Mouse (Mus musculus) CD4-positive, CD25-positive, alpha-beta regulatory T cell, adult 2 months (primary cell): ENCODE data around the gene Lrrc4.

Experiments
- DNase-seq: peaks from one replicate; pipeline ENCODE4 v3.0.0-alpha.2; 2012; ENCODE audit warnings: low read depth, low spot score

Lrrc4 gene

GRCm38 (mm10) chr6:28674686-28675085, 156.9 kb downstream of the Lrrc4 start:
- DNase-seq: no peak

- no peak for DNase-seq
Measured at GRCm38 (mm10) chr6:28672388-28672787, 159.2 kb downstream of the Lrrc4 start.

GRCm38 (mm10) chr6:28669251-28669650, 162.3 kb downstream of the Lrrc4 start:
- DNase-seq: no peak

- DNase-seq: no peak
Measured at GRCm38 (mm10) chr6:28667586-28667985, 164.0 kb downstream of the Lrrc4 start.

GRCm38 (mm10) chr6:28664716-28665115, 166.8 kb downstream of the Lrrc4 start:
- DNase-seq: no peak

GRCm38 (mm10) chr6:28663670-28664069, 167.9 kb downstream of the Lrrc4 start:
- DNase-seq: no peak

- DNase-seq: no peak
Measured at GRCm38 (mm10) chr6:28663004-28663403, 168.5 kb downstream of the Lrrc4 start.

GRCm38 (mm10) chr6:28656511-28656910, 175.0 kb downstream of the Lrrc4 start:
- DNase-seq: no peak

GRCm38 (mm10) chr6:28645231-28645630, 186.3 kb downstream of the Lrrc4 start:
- DNase-seq: no peak

- no peak for DNase-seq
Measured at GRCm38 (mm10) chr6:28642909-28643308, 188.6 kb downstream of the Lrrc4 start.

- DNase-seq: no peak
Measured at GRCm38 (mm10) chr6:28640088-28640487, 191.5 kb downstream of the Lrrc4 start.

GRCm38 (mm10) chr6:28635531-28636348, 195.8 kb downstream of the Lrrc4 start:
- DNase-seq: no peak

GRCm38 (mm10) chr6:28635092-28635491, 196.5 kb downstream of the Lrrc4 start:
- DNase-seq: no peak

- DNase-seq: no peak
Measured at GRCm38 (mm10) chr6:28633656-28634055, 197.9 kb downstream of the Lrrc4 start.

GRCm38 (mm10) chr6:28633120-28633519, 198.4 kb downstream of the Lrrc4 start:
- no peak for DNase-seq

- DNase-seq: no peak
Measured at GRCm38 (mm10) chr6:28630926-28631325, 200.6 kb downstream of the Lrrc4 start.

- DNase-seq: no peak
Measured at GRCm38 (mm10) chr6:28629866-28630265, 201.7 kb downstream of the Lrrc4 start.

- no peak for DNase-seq
Measured at GRCm38 (mm10) chr6:28628408-28628807, 203.1 kb downstream of the Lrrc4 start.

GRCm38 (mm10) chr6:28622963-28623362, 208.6 kb downstream of the Lrrc4 start:
- no peak for DNase-seq

- no peak for DNase-seq
Measured at GRCm38 (mm10) chr6:28622522-28622921, 209.0 kb downstream of the Lrrc4 start.

GRCm38 (mm10) chr6:28621961-28622360, 209.6 kb downstream of the Lrrc4 start:
- DNase-seq: no peak

GRCm38 (mm10) chr6:28621431-28621830, 210.1 kb downstream of the Lrrc4 start:
- no peak for DNase-seq

- peak; percentile 33 for DNase-seq
Measured at GRCm38 (mm10) chr6:28618751-28619153, 212.8 kb downstream of the Lrrc4 start.

GRCm38 (mm10) chr6:28618299-28618698, 213.2 kb downstream of the Lrrc4 start:
- DNase-seq: no peak
